Mouse (Mus musculus) CD4-positive, CD25-positive, alpha-beta regulatory T cell, adult 2 months (primary cell): Measurements from ENCODE around the gene Mylk4.

Source experiments
- DNase-seq: peaks from one replicate; pipeline ENCODE4 v3.0.0-alpha.2; 2012; ENCODE audit warnings: low read depth, low spot score

Mylk4 gene

GRCm38 (mm10) chr13:32783816-32784215 is at the start of gene Mylk4:
Gene Mylk4, minus strand, starts transcription at chr13:32783954.
- DNase-seq, result no peak

GRCm38 (mm10) chr13:32833237-32833636 is 49.5 kb upstream of the Mylk4 start:
- DNase-seq, result peak; percentile 16

GRCm38 (mm10) chr13:32832776-32833175 is 49.0 kb upstream of the Mylk4 start:
- no peak for DNase-seq

- DNase-seq, result no peak
Measured at GRCm38 (mm10) chr13:32831505-32832273, 47.9 kb upstream of the Mylk4 start.

GRCm38 (mm10) chr13:32828886-32829285 is 45.1 kb upstream of the Mylk4 start:
- DNase-seq, result no peak

GRCm38 (mm10) chr13:32827951-32828350 is 44.2 kb upstream of the Mylk4 start:
- peak; percentile 72 for DNase-seq

GRCm38 (mm10) chr13:32827111-32827822 is 43.5 kb upstream of the Mylk4 start:
- no peak for DNase-seq

- DNase-seq, result no peak
Measured at GRCm38 (mm10) chr13:32825546-32825945, 41.8 kb upstream of the Mylk4 start.

GRCm38 (mm10) chr13:32824377-32825330 is 40.9 kb upstream of the Mylk4 start:
- no peak for DNase-seq

GRCm38 (mm10) chr13:32823126-32823525 is 39.4 kb upstream of the Mylk4 start:
- no peak for DNase-seq

GRCm38 (mm10) chr13:32821671-32822070 is 37.9 kb upstream of the Mylk4 start:
- DNase-seq, result no peak

- DNase-seq, result no peak
Measured at GRCm38 (mm10) chr13:32819926-32820325, 36.2 kb upstream of the Mylk4 start.

GRCm38 (mm10) chr13:32819241-32819640 is 35.5 kb upstream of the Mylk4 start:
- no peak for DNase-seq

GRCm38 (mm10) chr13:32807624-32808023 is 23.9 kb upstream of the Mylk4 start:
- no peak for DNase-seq

GRCm38 (mm10) chr13:32806820-32807219 is 23.1 kb upstream of the Mylk4 start:
- DNase-seq, result no peak

- DNase-seq, result no peak
Measured at GRCm38 (mm10) chr13:32803701-32804345, 20.1 kb upstream of the Mylk4 start.

GRCm38 (mm10) chr13:32802259-32803081 is 18.7 kb upstream of the Mylk4 start, which contains the start of gene D930007J09Rik:
Gene D930007J09Rik, minus strand, starts transcription at chr13:32802849.
- DNase-seq, result peak; percentile 64

- DNase-seq, result peak; percentile 98
Measured at GRCm38 (mm10) chr13:32801693-32802221, 18.0 kb upstream of the Mylk4 start, which contains the start of gene Wrnip1. Gene Wrnip1, plus strand, starts transcription at chr13:32802038.

GRCm38 (mm10) chr13:32800859-32801258 is 17.1 kb upstream of the Mylk4 start:
- peak; percentile 70 for DNase-seq

GRCm38 (mm10) chr13:32799131-32799530 is 15.4 kb upstream of the Mylk4 start:
- peak; percentile 62 for DNase-seq
